Mouse (Mus musculus) inflammation-experienced regulatory T-cells, adult 6 months (primary cell): ENCODE results near the gene Tmsb15b1. TPM values are rescaled to one million over a fixed set of nuclear protein-coding genes. Genes with fewer than 3 reads are reported as not detected.
"Not testable (repeated sequence)": the region's sequence is repeated elsewhere in the genome, so short reads cannot be mapped to it uniquely, and the experiment has no call there.

Experiments
- ATAC-seq: one replicate; pipeline ENCODE4 v1.8.0; 2017
- polyA plus RNA-seq, 3 experiments: library from polyadenylated mRNA; unstranded; fragments of 100-300 nt; shearing (Covaris generic); gene quantifications; one replicate each; pipeline ENCODE4 v1.2.1; 2017

The Tmsb15b1 gene
- 10 to 100 TPM; 22.3 to 36.5 (median 26.2) TPM for polyA plus RNA-seq

- peak; percentile 96 for ATAC-seq
Measured at GRCm38 (mm10) chrX:136976424-136977084, at the start of gene Tmsb15b1, which contains the start of gene Tmsb15l. Gene Tmsb15b1 (minus strand): TSS chrX:136976874. Gene Tmsb15l (minus strand): TSS chrX:136976869.

GRCm38 (mm10) chrX:137019310-137019709, 42.6 kb upstream of the Tmsb15b1 start:
- peak; percentile 79 for ATAC-seq

DNA sequence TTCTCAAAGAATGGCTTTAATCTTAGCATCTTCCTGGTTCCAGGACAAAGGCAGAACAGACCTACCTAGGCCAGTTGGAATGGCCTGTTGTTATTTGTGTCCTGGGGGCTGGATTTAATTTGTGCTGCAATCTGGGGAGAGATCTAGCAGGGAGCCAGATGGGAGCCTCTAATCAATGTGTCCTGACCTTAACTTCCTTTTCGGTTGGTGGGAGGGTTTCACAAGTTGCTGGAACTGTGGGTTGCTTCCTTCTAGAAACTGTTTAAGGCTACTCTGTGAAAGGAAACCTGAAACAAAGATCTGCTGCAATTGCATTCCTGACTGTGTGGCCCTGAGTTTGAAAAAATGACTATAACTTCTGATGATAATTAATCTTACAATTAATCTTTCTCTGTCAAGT, 41.0 kb upstream of the Tmsb15b1 start:
- ATAC-seq: no peak

DNA sequence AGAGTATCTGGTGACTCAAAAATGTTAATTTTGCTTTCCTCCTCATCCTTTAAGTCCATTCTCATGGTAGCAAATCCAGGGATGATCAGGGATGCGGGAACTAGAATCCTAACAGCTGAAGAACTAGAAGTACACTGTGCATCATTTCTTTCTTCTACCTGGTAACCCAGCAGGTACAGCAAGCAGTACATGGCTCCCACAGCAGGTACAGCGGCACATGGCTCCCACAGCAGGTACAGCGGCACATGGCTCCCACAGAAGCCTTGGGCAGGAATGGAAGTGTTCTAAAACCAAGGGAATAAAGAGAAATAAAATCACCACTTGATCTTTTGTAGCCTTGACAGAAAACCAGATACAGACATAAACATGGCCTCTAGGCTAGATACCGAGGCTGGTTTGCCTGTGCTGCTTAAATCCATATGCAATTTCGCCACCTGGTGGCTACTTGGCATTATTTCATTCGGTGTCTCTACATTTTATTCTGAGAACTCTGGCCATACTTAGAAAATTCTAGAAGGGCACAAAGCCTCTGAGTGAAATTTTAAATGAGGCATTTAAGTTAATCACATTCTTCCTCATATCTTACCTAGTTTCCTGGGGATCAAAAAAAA, 38.5 kb upstream of the Tmsb15b1 start:
- ATAC-seq: peak; percentile 84

GRCm38 (mm10) chrX:136996256-136996655, 19.6 kb upstream of the Tmsb15b1 start:
- no peak for ATAC-seq

DNA sequence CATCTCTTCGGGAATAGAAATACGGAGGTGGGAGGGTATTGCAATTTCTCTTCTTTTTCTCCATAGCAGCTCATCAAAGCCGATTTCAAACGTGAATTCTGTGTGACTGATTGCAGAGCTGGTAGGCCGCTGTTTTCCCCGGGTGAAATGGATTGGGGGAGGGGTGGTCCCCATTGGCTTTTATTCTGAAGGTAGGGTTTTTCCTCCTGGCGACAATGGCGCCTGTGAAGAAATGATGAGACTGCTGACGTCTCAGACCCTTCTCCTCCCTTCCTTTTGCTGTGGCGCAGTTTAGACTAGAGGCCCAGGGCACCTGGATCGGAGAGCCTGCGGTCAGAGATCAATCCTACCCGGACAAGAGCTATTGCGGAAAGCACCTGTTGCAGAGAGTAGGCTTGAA, 17.0 kb upstream of the Tmsb15b1 start:
- ATAC-seq: no peak

GRCm38 (mm10) chrX:136992978-136993547, 16.4 kb upstream of the Tmsb15b1 start, which contains the start of gene Zcchc18:
Gene Zcchc18 (plus strand): TSS chrX:136993155.
- ATAC-seq: peak; percentile 94

- ATAC-seq: peak; percentile 49
Measured at GRCm38 (mm10) chrX:136992191-136992965, 15.7 kb upstream of the Tmsb15b1 start.

DNA sequence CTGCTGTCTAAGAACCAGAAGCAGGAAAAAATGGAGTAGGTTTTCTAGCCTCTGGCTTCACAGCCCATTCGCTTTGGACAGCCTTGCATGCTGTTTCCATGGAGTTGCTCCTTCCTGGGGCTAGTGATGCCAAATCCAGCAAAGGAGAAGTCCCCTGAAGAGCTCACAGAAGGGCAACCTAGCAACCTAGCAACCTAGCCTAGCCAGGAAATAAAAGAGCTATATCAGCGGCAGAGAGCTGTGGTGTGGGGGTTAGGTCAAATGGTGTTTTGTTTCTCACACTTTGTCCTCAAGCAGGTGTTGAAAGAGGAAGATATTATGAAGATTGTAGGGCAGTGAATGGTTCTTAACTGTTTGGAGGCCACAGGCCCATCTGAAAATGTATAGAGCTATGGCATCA, 14.6 kb upstream of the Tmsb15b1 start:
- ATAC-seq: no peak

GRCm38 (mm10) chrX:136986039-136986438, 9.4 kb upstream of the Tmsb15b1 start:
- ATAC-seq: peak; percentile 71

DNA sequence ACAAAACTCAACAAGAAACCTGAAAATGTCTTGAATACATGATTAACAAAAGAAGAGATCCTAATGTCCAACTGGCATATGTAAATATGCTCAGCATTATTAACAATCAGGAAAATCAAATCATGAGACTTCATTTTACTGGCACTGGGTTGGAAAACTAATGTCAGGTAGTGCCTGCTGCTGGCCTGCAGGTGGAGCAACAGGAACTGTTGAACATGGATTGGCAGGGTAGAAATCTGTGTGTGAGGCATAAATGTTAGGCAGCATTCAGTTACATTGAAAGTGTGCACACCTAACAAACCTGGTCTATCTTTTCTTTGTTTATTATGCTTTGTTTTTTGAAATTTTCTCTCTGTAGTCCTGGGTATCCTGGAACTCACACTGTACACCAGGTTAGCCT, 1.9 kb upstream of the Tmsb15b1 start:
- ATAC-seq: peak; percentile 41

DNA sequence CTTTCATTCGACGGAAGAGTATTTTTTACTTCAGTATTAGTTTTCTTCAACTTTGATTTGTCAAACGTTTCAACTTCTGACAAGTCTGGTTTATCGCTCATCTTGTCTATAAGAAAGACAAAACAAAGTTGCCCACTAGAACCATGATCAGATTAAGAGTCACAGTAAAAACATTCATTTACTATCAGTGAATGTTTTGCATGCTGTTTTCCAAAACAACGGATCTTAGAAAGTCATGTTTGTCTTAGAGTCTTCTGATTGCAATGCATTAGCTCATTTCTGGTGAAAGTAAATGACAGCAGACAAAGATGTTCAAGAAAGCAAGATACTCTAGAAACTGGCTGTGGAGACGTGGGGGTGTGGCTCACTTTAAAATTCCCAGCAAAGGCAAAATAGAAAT, 1.3 kb downstream of the Tmsb15b1 start, which contains the start of gene Tmsb15b2:
Gene Tmsb15b2, minus strand, starts transcription at position 101 of the 400 bp plus-strand sequence.
- ATAC-seq: not testable (repeated sequence)

DNA sequence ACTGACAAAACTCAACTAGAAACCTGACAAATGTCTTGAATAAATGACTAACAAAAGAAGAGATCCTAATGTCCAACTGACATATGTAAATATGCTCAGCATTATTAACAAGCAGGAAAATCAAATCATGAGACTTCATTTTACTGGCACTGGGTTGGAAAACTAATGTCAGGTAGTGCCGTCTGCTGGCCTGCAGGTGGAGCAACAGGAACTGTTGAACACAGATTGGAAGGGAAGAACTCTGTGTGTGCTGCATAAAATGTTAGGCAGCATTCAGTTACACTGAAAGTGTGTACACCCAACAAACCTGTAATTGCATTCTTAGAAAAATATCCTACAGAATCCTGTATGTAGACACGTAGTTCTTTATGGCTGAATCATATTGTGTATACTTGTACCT, 17.0 kb downstream of the Tmsb15b1 start:
- peak; percentile 63 for ATAC-seq

DNA sequence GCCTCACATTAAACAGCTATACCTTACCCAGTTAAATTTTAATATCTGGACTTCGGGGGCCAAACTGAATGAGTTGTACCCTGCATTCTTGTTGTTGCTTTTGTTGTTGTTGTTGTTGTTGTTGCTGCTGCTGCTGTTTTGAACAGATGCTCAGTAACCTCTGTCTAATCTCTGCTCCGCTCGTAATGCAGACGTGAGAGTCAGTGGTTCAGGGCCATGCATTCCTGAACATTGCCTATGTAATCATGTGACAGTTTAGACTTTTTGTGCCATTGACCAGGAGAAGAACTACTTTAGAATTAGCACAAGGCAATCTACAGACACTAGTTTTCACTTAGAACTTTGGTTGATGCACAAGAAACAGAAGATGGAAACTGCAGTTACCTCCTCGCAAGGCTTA, 18.4 kb downstream of the Tmsb15b1 start:
- ATAC-seq: not testable (repeated sequence)

GRCm38 (mm10) chrX:136957583-136958279, 18.9 kb downstream of the Tmsb15b1 start:
- peak; percentile 78 for ATAC-seq

- ATAC-seq: no peak
Measured at GRCm38 (mm10) chrX:136937985-136938384, 38.7 kb downstream of the Tmsb15b1 start.

GRCm38 (mm10) chrX:136927031-136927430, 49.6 kb downstream of the Tmsb15b1 start, which contains the start of gene H2bfm:
Gene H2bfm (plus strand): TSS chrX:136927325.
- ATAC-seq: no peak

GRCm38 (mm10) chrX:136925863-136926262, 50.8 kb downstream of the Tmsb15b1 start:
- peak; percentile 43 for ATAC-seq
